Mouse (Mus musculus) CH12.LX (cell line): ENCODE measurements at regions not wholly inside any gene's neighbourhood (a gene's known extent, or its start where the extent isn't known, plus 50 kb on each side); places are given as distances from the start of the nearest gene placed in this dataset.

ENCODE experiments used
- DNase-seq: peaks from one replicate; pipeline ENCODE4 v3.0.0-alpha.2; 2013; ENCODE audit errors: extremely low read depth
- H3K27ac ChIP-seq: 2 replicates; pipeline ENCODE4 v1.5.1; 2012; ENCODE audit warnings: low read depth, mild to moderate bottlenecking, control low read depth, moderate library complexity; ENCODE audit not compliant: insufficient read depth
- H3K27me3 ChIP-seq: replicated peaks from 2 replicates; pipeline ENCODE3; 2012; ENCODE audit warnings: inconsistent platforms
- H3K36me3 ChIP-seq, 2 experiments: replicated peaks in 1 of 2; 2 replicates each; pipeline versions ENCODE3 to v1.6.1; 2012; ENCODE audit warnings: inconsistent platforms in 1 of 2, low read length in 1 of 2, mild to moderate bottlenecking in 1 of 2, mixed read lengths in 1 of 2, moderate library complexity in 1 of 2; ENCODE audit not compliant: control insufficient read depth in 1 of 2, insufficient read depth in 1 of 2
- H3K4me1 ChIP-seq, 2 experiments: 2 replicates each; pipeline ENCODE4 v1.6.1; 2012; ENCODE audit warnings: inconsistent platforms in 1 of 2, moderate library complexity in 1 of 2; ENCODE audit not compliant: insufficient read depth in 2 of 2, control insufficient read depth in 1 of 2
- H3K4me2 ChIP-seq: 2 replicates; pipeline ENCODE4 v1.6.1; 2012; ENCODE audit warnings: low read depth, mild to moderate bottlenecking, control low read depth; ENCODE audit not compliant: poor library complexity, insufficient read depth, severe bottlenecking
- H3K4me3 ChIP-seq, 3 experiments: fragments of 150-350 bp in 1 of 3; sonication (generic) in 1 of 3; replicated peaks in 1 of 3; 2 replicates each; pipeline versions ENCODE3 to v1.5.1; 2011 to 2012; ENCODE audit warnings: low read depth in 2 of 3, low read length in 2 of 3, mild to moderate bottlenecking in 2 of 3, moderate library complexity in 2 of 3, control low read depth in 1 of 3, improper control_type of control experiment in 1 of 3, inconsistent platforms in 1 of 3, mixed read lengths in 1 of 3; ENCODE audit not compliant: poor library complexity in 1 of 3
- H3K79me2 ChIP-seq: replicated peaks from 2 replicates; pipeline ENCODE4 v1.6.1; 2012; ENCODE audit warnings: mild to moderate bottlenecking, moderate library complexity; ENCODE audit not compliant: control insufficient read depth, poor library complexity, insufficient read depth, severe bottlenecking; ENCODE audit errors: extremely low read depth
- H3K9ac ChIP-seq: 2 replicates; pipeline ENCODE4 v1.6.1; 2012; ENCODE audit warnings: low read depth, mild to moderate bottlenecking, control low read depth, moderate library complexity; ENCODE audit not compliant: insufficient read depth
- H3K9me3 ChIP-seq: replicated peaks from 2 replicates; pipeline ENCODE3; 2012; ENCODE audit warnings: low read length, inconsistent platforms, mixed read lengths
- BHLHE40 ChIP-seq: IDR thresholded peaks from 2 replicates; pipeline ENCODE4 v1.6.1; 2011; ENCODE audit warnings: mild to moderate bottlenecking, low read depth, low read length, improper control_type of control experiment
- CHD1 ChIP-seq: IDR thresholded peaks from 2 replicates; pipeline ENCODE4 v1.6.1; 2012; ENCODE audit warnings: low read depth, low read length, improper control_type of control experiment, inconsistent platforms
- CHD2 ChIP-seq: IDR thresholded peaks from 2 replicates; pipeline ENCODE4 v1.6.1; 2011; ENCODE audit warnings: low read length, improper control_type of control experiment
- CTCF ChIP-seq, 2 experiments: IDR thresholded peaks in 1 of 2; conservative IDR thresholded peaks in 1 of 2; 2 replicates each; pipeline ENCODE4 v1.5.1; 2011 to 2012; ENCODE audit warnings: low read depth in 2 of 2, low read length in 2 of 2, improper control_type of control experiment in 1 of 2, inconsistent platforms in 1 of 2, mild to moderate bottlenecking in 1 of 2, moderate library complexity in 1 of 2
- EP300 ChIP-seq: IDR thresholded peaks from 2 replicates; pipeline ENCODE4 v1.6.1; 2011; ENCODE audit warnings: low read length, improper control_type of control experiment
- ETS1 ChIP-seq: conservative IDR thresholded peaks from 2 replicates; pipeline ENCODE4 v1.6.1; 2012; ENCODE audit warnings: low read depth, mild to moderate bottlenecking, inconsistent platforms, low read length, improper control_type of control experiment, moderate library complexity
- GABPA ChIP-seq: IDR thresholded peaks from 2 replicates; pipeline ENCODE4 v1.6.1; 2012; ENCODE audit warnings: low read depth, low read length, improper control_type of control experiment, inconsistent platforms; ENCODE audit not compliant: insufficient replicate concordance
- IRF4 ChIP-seq: IDR thresholded peaks from 2 replicates; pipeline ENCODE4 v1.6.1; 2014; ENCODE audit warnings: low read depth, mild to moderate bottlenecking, inconsistent platforms, low read length, improper control_type of control experiment
- JUN ChIP-seq: IDR thresholded peaks from 2 replicates; pipeline ENCODE4 v1.6.1; 2011; ENCODE audit warnings: low read depth, mild to moderate bottlenecking, low read length, improper control_type of control experiment, moderate library complexity; ENCODE audit not compliant: insufficient read depth
- MAFK ChIP-seq: IDR thresholded peaks from 2 replicates; pipeline ENCODE4 v1.6.1; 2011; ENCODE audit warnings: low read length, improper control_type of control experiment; ENCODE audit not compliant: insufficient replicate concordance
- MAZ ChIP-seq: IDR thresholded peaks from 2 replicates; pipeline ENCODE4 v1.6.1; 2012; ENCODE audit warnings: low read depth, mild to moderate bottlenecking, inconsistent platforms, low read length, improper control_type of control experiment, moderate library complexity
- MXI1 ChIP-seq: IDR thresholded peaks from 2 replicates; pipeline ENCODE4 v1.6.1; 2011; ENCODE audit warnings: mild to moderate bottlenecking, low read depth, low read length, improper control_type of control experiment
- NELFE ChIP-seq: IDR thresholded peaks from 2 replicates; pipeline ENCODE4 v1.6.1; 2011; ENCODE audit warnings: low read depth, low read length, improper control_type of control experiment
- NRF1 ChIP-seq: IDR thresholded peaks from 2 replicates; pipeline ENCODE4 v1.6.1; 2014; ENCODE audit warnings: low read depth, mild to moderate bottlenecking, inconsistent platforms, low read length, improper control_type of control experiment, moderate library complexity
- PAX5 ChIP-seq: IDR thresholded peaks from 2 replicates; pipeline ENCODE4 v1.6.1; 2012; ENCODE audit warnings: low read length, inconsistent platforms, mixed read lengths
- POLR2AphosphoS2 ChIP-seq: IDR thresholded peaks from 2 replicates; pipeline ENCODE4 v1.6.1; 2011; ENCODE audit warnings: low read depth, low read length, improper control_type of control experiment
- RAD21 ChIP-seq: IDR thresholded peaks from 2 replicates; pipeline ENCODE4 v1.6.1; 2011; ENCODE audit warnings: low read depth, mild to moderate bottlenecking, low read length, improper control_type of control experiment, moderate library complexity
- RCOR1 ChIP-seq: conservative IDR thresholded peaks from 2 replicates; pipeline ENCODE4 v1.6.1; 2012; ENCODE audit warnings: low read depth, mild to moderate bottlenecking, inconsistent platforms, low read length, improper control_type of control experiment
- SIN3A ChIP-seq: IDR thresholded peaks from 2 replicates; pipeline ENCODE4 v1.6.1; 2012; ENCODE audit warnings: low read length, improper control_type of control experiment, inconsistent platforms
- SMC3 ChIP-seq: IDR thresholded peaks from 2 replicates; pipeline ENCODE4 v1.6.1; 2011; ENCODE audit warnings: low read depth, low read length, improper control_type of control experiment
- TCF12 ChIP-seq: IDR thresholded peaks from 2 replicates; pipeline ENCODE4 v1.6.1; 2014; ENCODE audit warnings: low read depth, mild to moderate bottlenecking, inconsistent platforms, low read length, improper control_type of control experiment
- UBTF ChIP-seq: IDR thresholded peaks from 2 replicates; pipeline ENCODE4 v1.6.1; 2012; ENCODE audit warnings: low read depth, mild to moderate bottlenecking, inconsistent platforms, low read length, improper control_type of control experiment, moderate library complexity
- ZNF384 ChIP-seq: IDR thresholded peaks from 2 replicates; pipeline ENCODE4 v1.6.1; 2012; ENCODE audit warnings: low read depth, low read length, improper control_type of control experiment, inconsistent platforms
- dilution Hi-C: fragments of 300-500 bp; cut with MboI; formaldehyde crosslinking; loops from 2 replicates; pipeline ENCODE4 v1.14.3; 2020; ENCODE audit warnings: low sequenced_read_pairs; ENCODE audit not compliant: extremely low pct_unique_long_range_greater_than_20kb, extremely low pct_ligation_motif_present
- in situ Hi-C: fragments of 300-500 bp; cut with MboI; formaldehyde crosslinking; loops from 3 replicates; pipeline ENCODE4 v1.14.3; 2019; ENCODE audit warnings: low sequenced_read_pairs, low pct_ligation_motif_present, low pct_unique_long_range_greater_than_20kb, mixed read lengths

DNA sequence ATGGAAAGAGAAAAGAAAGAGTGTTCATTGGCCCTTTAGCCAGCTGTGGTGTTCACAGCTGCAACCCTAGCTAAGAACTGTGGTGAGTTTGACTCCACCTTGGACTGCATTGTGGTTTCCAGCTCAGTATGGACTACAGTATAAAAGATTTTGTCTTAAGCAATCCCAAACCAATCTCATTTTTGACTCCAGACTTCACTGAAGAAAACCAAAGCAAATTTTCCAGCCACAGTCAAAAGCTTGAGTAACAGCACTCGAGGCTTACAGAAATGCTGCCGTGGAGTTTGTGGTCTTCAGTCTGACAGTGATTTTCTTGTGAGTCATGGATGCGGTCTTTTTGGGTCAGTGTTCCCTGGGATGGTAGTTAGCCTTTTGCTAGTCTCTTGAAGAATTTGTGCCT, 249.4 kb upstream of the Ppp2r3a start:
- in situ Hi-C loops = no loop called here
- DNase-seq = no peak
- dilution Hi-C loops = no loop called here
- Histone ChIP-seq H3K79me2 (no peaks in the 10 kb centered on the region), H3K4me2 (no peak overlapping the region), H3K27ac (no peak overlapping the region), H3K36me3 (no peaks in the 10 kb centered on the region), H3K9me3 (peaks cover 64% of the 10 kb centered on the region), H3K4me1 (no peaks in the 10 kb centered on the region), H3K9ac (no peak overlapping the region), H3K27me3 (no peaks in the 10 kb centered on the region), H3K4me3 (no peak overlapping the region)
- TF ChIP-seq CHD1 (no peak), BHLHE40 (no peak), JUN (no peak), EP300 (no peak), ETS1 (no peak), CTCF (conservative IDR thresholded peaks at IDR 0.05 in 1 of 2, IDR thresholded peaks at IDR 0.05 in 1 of 2; ENCODE audit: low read depth in 2 of 2, low read length in 2 of 2) (no peak), ZNF384 (no peak), IRF4 (no peak), TCF12 (no peak), NRF1 (no peak), NELFE (no peak)

DNA sequence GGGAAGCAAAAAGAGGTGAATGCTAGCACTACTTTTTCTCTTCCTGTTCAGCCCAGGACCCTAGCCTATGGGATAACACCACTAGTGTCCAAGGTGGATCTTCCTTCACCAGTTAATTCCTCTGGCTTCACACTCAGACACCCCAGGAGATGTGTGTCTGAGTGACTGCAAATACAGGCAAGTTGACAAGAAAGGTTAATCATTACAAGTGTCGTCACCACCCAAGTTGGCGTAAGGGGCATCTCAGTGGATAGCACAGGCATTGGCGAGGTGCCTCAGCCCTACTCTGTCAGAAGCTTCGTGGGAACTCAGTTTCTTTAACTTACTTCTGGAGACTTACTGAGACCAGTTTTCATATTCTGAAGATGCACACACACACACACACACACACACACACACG, 247.1 kb upstream of the Ppp2r3a start:
- no peak for TF ChIP-seq NELFE
- no peak for TF ChIP-seq IRF4
- no peak for TF ChIP-seq CHD1
- no peak for TF ChIP-seq SIN3A
- TF ChIP-seq MAZ = no peak
- no peak for TF ChIP-seq MAFK
- no peak for TF ChIP-seq ZNF384
- TF ChIP-seq BHLHE40 = no peak
- no peak for TF ChIP-seq PAX5
- TF ChIP-seq UBTF = no peak
- no peak for TF ChIP-seq POLR2AphosphoS2
- no peak for TF ChIP-seq NRF1
- TF ChIP-seq GABPA = no peak
- TF ChIP-seq ETS1 = no peak
- no peak for TF ChIP-seq MXI1
- TF ChIP-seq CHD2 = no peak
- no peak for TF ChIP-seq RCOR1
- no peak for TF ChIP-seq SMC3
- TF ChIP-seq RAD21 = no peak
- no peaks in the 10 kb centered on the region for H3K27me3 ChIP-seq
- in situ Hi-C loops (no loop called here), dilution Hi-C loops (no loop called here)
- H3K4me3 ChIP-seq = no peak overlapping the region
- H3K36me3 ChIP-seq = no peaks in the 10 kb centered on the region
- H3K9ac ChIP-seq = no peak overlapping the region
- H3K9me3 ChIP-seq = peaks cover 72% of the 10 kb centered on the region
- no peaks in the 10 kb centered on the region for H3K4me1 ChIP-seq
- no peak overlapping the region for H3K4me2 ChIP-seq
- H3K27ac ChIP-seq = no peak overlapping the region
- DNase-seq = no peak
- H3K79me2 ChIP-seq = no peaks in the 10 kb centered on the region
